Mouse (Mus musculus) heart, postnatal 4 days (tissue): Measurements from ENCODE around the gene Acaca. TPM values are rescaled to one million over a fixed set of nuclear protein-coding genes. Genes with fewer than 3 reads are reported as not detected.

Source experiments
- DNase-seq: peaks from one replicate; pipeline ENCODE4 v3.0.0; 2021
- total RNA-seq, 2 experiments: library from RNA; stranded (reverse); gene quantifications; 2 replicates each; pipeline ENCODE4 v1.2.3; 2021

Acaca gene
- 10 to 100 TPM; 25.0 to 28.4 TPM for total RNA-seq

DNA sequence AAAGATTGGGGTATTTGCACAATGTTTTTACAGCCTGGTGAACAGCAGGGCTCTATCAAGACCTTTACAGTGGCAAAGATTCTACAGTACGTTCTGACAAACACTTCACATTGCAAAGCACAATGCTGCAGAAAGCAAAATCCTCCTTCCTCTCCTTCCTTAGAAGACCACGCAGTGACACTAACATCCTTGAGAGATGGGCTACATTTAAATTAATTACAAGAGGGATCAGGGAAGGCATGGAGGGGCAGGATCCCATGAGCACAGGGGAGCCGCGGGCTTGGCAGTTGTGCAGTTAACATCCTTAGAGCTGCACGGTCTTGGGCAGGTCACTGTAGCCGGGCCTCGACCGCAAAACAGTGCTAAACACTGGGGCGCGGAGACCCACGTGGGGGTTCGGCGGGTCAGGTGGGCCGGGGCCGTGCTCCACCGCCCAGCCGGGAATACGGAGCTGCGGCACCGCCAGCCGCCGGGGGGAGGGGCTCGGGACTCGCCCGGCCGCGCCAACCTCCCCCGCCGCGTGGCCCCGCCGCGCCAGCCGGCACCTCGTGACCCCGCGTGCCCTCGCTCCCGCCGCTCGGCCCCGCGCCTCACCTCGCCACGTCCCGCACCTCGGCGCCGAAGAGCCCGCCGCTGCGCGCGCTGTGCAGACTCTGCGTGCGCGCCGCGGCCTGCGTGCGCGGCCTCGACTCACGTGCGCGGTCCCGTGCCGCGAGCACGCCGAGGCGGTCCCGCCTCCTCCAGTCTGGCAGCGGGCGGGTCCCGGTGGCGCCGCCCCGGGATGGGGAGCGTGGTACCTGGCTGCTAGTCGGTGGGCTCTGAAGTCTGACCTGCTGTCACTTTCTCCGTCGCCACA is at the start of gene Acaca, which contains the start of gene Tada2a:
Gene Acaca, plus strand, starts transcription at position 730 of the 856 bp plus-strand sequence.
Gene Tada2a, minus strand, starts transcription at position 658 of the 856 bp plus-strand sequence.
- peak; percentile 81 for DNase-seq

DNA sequence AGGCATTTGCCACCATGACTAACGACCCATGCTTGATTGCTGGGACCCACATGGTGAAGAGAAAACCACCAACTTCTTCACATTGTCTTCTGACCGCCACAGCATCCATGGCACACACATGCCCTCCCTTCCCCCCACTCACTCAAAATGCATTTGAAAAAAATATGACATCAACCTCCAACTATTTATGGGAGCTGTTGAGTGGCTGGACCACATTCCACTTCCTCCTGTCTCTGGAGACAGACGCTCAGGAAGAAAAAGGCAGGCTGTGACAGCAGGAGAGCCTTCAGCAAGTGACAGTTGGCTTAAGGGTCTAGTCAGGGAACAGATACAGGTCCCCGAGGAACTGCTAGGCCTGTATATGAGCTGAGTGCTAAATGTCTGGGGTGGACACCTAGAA is 49.6 kb upstream of the Acaca start:
- DNase-seq: peak; percentile 11

DNA sequence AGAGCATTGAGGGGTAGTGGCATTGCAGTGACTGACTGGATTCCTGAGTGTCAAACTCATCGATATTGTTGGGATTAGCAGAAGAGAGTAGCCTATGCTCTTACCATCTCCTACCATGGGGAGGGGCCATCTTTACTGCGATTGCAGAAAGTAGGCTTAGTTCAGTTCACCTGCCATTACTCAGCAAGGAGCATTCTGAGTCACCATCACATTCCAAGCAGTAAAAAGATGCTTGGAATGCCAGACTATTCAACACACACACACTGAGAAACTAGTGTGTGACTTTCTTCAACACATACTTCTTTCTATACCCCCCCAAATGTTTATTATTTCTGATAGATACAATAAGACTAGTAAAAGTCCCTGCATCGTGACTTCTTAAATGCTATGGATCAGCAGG is 49.1 kb upstream of the Acaca start:
- DNase-seq: no peak

DNA sequence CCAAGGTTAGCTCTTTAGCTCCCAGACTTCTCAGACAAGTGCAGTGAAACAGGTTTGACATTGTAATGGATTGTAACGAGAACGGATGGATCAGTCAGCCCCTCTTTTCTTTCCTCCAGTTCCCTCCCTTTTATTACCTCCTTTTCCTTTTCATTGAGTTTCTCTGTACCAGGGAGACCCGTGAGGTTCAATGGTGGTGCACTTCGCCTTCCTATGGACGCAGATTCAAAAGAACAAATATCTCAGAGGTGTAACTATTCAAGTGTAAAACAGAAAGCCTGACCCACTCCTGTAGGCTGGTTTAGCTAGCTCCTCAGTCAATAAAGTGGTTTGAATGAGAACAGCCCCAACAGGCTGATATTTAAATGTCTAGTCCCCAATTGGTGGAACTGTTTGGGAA is 47.6 kb upstream of the Acaca start:
- DNase-seq: no peak

DNA sequence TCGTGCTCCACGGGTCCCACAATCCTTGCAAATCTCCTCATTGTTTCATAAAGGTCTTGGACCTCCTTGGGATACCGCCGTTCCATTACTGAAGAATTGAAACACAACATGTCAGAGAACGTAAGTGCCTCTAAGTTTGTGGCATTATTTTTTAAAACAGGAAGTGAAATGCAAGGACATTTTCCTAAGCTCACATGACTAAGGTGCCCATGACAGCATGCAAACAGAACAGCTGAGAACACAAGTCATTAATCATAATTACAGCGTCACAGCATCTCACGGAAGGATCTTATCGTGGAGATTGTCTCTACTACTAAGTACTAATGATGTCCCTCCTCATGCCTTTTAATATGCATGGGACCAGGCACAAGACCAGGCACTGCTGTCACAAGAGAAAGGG is 38.9 kb upstream of the Acaca start:
- no peak for DNase-seq

DNA sequence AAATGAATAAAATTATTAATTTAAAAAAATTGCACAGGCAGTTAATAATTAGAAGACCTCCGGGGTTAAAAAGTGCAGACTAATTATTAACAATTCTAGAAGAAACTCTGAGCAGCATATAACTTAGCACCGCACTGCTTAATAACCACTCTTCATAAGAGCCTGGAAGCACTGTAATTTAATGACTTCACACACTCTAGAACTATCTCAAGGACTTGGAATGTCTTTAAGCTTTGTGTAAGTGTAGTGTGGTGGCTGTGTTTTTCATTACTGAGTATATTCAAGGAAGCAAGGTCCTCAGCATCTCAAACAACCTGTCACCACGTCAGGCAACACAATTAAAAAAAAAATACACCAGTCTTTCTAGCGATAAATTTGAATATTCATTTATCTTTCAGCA is 34.4 kb upstream of the Acaca start:
- DNase-seq: no peak

DNA sequence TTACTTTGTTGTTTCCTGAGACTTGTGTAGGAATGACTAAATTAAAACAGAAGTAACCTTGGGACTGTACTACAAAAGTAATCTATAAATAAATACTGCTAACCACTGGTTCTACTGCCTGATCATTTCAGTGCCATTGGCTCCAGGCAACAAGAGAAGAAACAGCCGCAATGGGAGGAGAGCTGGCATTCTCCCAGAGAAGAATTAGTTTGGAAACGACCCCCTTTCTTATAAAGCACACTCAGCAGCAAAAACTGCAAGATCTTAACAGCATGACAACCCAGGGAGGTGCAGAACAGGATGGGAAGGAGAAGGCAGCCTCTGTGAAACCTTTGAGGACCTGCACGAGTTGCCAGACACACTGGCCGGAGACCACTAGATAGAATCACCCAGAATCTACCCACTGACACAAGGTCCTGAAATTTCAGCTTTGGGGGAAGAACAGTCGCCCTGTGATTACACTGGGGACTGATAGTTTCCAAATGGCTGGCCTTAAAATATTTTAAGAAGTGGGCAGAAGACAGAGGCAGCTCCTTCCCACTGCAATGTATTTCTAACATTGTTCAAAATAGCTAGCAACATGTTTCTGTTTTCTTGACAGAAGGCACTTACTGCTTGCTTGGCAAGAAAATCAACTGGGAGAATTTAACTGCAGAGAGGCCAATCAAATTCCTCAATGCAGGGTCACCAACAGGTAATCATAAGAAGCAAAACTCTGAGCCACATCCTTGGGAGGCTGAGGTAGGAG is 32.0 kb upstream of the Acaca start:
- no peak for DNase-seq

DNA sequence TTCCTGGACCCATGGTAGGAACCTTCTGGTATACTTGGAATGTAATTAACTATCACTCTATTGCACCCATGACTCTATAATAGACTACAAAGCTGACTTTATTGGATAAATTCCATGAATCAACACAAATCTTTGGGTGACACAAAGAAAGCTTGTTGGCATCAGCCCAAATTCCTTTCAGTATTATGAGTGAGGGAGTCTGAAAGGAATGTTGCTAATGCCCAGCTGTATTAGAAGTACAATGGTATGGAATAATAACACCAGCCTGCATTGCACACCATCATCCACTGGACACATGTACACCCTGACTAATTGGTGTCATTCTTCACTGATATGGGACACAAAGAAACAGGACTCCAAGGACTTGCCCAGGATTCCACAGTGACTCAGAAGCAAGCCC is 28.3 kb upstream of the Acaca start:
- DNase-seq: no peak

DNA sequence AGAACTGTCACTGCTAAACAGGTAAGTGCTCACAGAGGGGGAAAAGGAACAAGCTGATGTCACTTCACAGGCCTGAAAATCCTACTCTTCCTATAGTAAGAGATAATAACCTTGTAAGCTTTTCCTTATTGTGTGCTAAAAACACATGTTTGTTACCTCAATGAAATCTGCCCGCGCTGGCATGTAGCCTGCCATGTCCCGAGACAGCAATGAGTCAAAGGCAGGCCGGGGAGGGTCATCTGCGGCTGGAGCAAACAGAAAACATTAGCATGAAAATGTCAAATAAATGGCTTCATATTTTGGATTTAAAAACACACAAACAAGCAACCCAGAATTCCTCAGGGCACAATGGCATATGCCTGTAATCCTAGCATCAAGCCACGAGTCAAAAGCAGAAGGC is 25.4 kb upstream of the Acaca start:
- DNase-seq: no peak

DNA sequence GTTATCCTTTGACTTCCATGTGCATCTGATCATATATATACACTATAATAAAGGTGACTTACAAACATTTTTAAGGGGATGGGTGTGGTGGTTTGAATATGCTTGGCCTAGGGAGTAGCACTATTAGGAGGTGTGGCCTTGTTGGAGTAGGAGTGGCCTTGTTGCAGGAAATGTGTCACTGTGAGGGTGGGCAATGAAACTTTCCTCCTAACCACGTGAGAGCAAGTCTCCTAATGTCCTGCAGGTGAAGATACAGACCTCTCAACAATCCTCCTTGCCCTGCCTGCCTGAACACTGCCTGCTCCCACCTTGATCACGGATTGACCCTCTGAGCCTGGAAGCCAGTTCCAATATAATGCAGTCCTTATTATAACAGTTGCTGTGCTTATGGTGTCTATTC is 22.3 kb upstream of the Acaca start:
- no peak for DNase-seq

DNA sequence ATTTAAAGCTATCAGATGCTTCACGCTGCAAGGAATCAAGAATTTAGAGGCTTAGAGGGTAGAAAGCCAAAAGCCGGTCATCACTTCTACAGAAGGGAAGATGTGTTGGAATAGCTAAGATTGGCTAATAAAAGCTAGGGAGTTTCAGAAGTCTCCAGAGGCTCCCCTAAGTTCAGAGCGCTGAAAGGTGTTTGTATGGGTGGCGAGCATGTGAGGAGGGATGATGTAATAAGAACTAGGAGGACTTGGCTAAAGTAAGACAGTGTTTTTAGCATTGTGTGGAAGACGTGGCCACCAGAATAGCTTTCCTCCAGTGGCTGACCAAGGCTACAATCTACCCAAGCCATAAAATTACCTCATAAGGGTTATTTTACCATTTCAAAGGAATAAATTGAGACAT is 15.8 kb upstream of the Acaca start:
- DNase-seq: no peak

DNA sequence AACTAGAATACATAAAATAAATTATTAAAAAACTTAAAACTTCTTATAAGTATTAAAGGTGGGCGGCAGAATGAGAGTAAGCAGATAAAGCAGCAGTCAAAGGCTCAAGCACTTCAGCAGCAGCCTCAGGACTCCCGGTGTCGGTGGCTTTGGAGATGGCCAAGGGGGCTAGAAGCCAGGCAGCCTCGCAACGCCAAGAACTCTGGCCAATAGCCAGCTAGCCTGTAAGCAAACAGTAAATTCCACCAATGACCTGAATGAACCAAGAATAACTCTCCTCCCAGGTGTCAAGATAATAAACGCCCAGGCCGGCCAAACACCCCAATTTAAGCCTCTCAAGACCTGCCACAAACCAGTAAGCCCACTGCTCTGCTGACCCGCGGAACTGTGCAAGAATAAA is 13.8 kb upstream of the Acaca start:
- peak; percentile 52 for DNase-seq

DNA sequence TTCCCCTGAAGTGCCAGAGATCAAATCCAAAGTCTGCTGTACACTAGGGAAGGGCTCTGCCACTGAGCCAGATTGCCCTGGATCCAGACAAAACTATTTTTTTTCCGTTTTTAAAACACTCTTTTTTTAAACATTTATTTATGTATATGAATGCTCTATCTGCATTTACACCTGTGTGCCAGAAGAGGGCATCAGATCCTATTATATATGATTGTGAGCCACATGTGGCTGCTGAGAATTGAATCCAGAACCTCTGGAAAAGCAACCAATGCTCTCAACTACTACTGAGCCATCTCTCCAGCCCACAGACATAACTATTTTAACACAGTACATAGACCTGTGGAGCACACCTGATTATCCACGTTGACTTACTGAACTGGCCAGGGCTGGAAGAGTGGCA is 13.3 kb upstream of the Acaca start:
- no peak for DNase-seq

DNA sequence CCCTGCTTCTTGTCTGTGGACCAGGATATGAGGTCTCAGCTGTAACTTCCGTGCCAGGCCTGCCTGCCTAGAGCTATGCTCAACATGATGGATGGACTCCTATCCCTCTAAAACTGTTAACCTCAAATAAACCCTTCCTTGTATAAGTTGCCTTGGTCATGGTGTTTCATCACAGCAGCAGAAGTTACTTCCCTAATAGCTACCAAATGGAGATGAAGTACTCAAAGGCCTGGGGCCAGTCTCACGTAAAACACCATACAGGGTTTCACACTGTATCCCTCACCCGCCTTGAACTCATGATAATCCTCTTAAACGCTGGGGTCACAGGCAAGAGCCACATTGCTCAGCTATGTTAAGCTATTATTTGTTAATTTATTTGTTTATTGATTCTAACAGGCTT is 12.0 kb upstream of the Acaca start:
- DNase-seq: no peak

DNA sequence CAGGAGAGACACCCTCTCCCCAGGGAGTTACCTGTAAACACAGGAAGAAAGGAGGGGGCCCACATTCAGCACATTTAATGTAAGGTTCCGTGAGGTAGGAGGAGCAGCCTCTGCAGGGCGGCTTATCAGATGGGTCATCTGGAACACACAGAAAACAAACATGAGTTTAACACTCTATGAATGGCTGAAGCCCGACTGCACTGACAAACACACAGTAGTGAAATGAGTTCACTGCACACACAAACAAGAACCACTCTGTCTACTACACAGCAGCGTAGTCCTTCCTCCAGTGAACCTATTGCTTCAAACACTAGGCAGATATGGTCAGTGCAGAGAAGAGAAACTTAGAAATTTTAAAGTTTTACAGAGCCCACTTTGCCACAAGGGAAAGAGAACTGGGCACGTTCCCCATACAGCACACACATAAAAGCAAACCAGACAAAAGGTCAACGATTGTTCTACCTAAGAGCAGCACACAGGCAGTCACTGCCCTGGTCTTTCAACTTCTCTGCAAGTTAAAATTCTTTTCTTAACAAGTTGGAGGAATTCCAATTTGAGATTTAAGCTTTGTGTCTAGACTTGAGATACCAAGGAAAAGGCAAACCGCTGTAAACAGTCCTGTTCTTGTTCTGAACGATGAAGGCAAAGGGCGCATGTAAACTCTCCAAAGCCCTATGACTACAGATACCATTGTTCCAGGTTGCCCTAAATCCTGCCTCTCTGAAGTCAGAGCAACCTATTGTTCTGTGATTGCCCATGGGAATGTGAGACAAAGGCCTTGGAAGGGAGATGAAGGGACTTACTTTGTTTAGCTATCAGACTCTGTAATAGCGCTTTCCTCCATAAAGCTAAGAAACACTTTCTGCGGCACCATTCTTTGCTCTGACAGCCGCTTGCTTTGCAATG is 8.2 kb upstream of the Acaca start:
- DNase-seq: no peak

DNA sequence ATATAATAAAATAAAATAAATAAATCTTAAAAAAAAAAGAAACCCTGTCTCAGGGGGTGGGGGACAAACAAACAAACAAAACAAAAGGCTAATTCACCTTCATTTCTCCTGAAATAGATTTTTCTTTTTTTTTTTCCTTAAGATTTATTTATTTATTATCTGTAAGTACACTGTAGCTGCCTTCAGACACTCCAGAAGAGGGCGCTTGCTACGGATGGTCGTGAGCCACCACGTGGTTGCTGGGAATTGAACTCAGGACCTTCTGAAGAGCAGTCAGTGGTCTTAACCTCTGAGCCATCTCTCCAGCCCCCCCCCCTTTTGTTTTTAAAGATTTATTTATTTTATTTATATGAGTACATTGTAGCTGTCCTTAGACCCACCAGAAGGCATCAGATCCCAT is 1.5 kb upstream of the Acaca start:
- no peak for DNase-seq

DNA sequence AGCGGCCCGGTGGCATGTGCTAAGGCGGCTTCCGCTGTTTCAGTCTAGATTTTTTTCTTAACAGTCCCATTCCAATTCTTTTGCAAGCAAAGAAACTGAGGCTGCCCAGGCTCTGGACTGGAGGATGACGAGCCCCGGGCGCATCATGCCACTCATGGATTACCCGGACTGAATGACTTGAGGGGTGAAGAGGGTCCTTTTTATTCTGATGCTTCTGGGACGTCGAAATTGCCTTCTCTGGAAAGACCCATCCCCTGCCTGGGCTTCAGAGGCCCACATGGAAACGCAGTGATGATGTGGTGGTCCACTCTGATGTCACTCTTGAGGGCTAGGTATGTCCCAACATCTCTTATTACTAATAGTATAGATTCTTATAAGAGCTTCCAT is 320 bp downstream of the Acaca start:
- DNase-seq: no peak

DNA sequence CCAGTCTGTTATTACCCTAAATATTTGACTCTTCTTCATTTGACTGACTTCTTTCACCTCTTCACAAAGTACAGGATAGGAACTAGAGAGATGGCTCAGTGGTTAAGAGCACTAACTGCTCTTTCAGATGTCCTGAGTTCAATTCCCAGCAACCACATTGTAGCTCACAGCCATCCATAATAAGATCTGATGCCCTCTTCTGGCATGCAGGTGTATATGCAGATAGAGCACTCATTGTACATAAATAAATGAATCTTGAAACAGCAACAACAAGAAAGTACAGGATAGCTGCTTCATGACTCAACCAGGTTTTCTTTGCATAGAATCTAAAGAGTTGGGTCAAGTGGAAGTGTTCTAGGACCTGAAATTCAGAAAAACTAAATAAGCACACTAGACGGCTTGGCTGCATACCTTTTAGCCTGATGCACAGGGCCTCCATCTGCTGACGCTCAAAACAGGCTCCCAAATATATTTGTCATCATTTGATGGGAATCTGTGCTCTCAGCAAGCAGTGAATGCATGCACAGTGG is 4.9 kb downstream of the Acaca start:
- DNase-seq: no peak

DNA sequence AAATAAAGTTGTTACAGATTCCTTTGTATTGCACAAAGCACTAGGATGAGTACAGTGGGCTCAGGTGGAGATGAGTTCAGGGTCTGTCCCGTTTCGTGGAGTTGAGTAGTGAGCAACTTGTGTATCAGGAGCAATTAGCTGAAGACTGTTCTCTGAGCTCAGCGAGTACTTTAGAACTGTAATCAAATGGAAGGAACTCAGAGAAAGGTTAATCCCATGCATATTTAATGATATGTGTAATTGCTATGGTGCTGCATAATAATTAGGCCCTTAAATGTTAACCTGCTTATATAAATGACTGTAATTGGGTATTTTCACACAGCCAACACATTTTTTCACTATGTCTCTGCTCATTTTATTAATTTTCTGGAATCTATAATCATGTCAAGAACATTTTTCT is 7.0 kb downstream of the Acaca start:
- DNase-seq: no peak

DNA sequence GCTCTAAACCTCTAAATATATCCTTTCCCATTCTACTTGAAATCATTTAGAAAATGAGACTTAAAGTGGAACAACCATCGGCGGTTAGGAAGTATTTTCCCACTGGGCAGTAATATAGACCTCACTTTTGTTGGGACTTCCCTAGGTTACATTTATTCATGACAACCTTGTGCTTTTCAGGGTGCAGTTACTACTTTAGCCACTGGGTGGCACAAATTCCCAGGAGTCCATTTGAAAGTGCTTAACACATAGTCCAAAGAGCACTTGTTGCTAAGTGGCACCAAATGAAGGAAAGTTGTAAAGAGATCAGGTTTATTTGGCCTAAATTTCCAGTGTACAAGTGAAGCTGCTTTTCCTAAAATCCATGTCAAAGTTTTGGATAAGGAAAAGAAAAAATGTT is 12.3 kb downstream of the Acaca start:
- peak; percentile 60 for DNase-seq

DNA sequence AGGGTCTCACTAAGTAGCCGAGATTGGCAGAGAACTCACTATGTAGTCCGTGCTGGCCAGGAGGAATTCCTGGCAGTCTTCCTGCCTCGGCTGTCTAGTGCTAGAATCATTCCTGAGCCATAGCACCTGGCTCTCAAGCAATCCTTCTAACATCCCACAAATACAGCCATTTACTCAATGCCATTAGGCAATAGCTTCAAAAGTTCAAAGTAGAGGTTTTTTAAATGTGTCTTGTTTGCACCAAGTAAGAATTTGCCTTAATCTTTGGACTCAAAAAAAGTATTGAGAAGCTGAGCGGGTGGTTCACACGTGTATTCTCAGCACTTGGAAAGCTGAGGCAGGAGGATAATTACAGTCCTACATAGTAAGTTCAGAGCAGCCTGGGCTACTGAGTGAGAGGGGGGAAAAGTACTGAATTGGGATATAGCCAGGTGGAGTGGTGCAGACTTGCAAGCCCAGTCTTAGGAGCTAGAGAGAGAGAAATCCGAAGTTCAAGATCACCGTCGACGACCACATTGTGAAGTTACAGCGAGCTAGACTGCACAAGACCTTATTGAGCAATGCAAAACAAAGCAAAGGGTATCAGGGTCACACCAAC is 15.8 kb downstream of the Acaca start:
- no peak for DNase-seq

DNA sequence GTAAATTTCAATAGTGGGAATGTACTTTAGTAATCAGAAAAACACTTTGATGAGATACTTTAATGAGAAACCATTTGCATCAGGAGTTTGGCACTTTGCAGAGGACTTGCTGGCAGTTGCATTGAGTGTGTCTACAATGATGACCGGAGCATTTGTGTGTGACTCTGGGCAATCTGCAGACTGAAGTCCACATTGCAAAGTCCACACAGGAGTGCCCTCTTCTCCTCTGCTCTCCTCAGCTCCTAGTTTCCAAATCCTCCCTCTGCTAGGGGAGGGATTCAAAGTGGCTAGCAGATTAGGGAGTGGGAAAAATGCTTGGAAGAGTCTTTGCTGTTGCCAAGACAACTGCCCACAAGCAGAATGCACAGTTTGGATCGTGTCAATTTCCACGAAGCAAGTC is 16.6 kb downstream of the Acaca start:
- DNase-seq: no peak
